Mouse (Mus musculus): ENCODE results near the gene Gm10392.

The Gm10392 gene

DNA sequence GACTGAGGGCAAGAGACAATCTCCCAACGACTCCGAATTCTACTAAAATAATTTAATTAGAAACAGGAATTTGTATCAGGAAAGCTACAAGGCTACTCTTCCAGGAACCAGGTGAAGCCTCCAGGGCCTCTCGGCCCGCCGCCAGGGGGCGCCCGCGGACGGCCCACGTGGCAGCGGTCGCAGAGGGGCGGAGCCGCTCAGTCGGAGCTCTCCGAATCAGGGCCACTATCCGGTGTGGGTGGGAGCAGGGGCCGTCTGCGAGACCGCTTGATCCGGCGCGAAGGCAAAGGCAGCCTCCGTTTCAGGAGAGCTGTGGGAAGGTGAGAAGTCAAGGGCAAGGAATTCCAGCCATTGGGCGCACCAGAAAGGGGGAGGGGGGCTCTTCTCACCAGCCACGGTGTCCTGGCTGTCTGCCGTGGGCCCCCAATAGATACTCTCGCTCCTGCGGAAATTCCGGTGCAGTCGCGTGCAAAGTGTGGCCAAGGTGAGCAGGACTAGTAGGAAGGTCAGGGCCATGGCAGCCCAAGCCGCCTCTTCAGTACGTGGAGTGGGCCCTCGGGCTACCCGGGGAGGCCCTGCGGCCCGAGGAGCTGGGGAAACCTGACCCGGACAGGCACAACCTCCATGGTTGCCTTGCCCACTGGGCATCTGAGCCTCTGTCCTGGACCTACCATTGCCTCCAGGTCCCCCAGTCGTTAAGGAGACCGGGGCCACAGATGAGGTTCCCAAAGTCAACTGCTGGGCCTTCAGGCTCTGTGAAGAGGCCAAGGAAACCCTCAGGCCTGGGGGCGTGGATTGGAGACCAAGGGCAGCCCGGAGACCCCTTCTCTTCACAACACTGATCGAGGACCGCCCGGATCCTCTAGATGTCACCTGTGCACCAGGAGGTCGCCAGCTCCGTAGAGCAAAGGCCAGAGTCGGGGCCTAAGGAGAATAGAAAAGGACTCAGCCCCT, 10.7 kb downstream of the Gm10392 start:
- CTCF ChIA-PET = interaction anchor here (0.6 to 1.3 kb wide), 2 partner anchors 34 to 122 kb away, joined by 3 to 4 read pairs; no protein-coding TSS in a partner anchor

DNA sequence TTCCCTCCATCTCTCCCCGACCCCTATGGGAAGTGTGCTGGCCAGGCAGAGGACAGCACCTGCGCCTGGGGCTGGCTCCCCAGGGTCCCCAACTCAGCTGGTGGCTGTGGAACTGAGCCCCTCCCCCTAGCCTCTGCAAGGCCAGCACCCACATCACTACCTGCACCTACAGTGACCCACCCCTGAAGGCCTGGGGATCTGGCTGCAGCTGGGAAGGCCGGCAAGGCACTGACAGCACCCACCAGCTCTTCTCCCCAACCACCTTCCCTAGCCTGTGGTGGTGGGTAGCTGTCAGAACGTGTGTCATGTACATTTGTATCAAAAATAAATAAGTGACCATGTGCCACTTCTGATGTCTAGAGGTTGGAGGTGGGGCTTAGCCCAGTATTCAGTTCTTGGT, 11.6 kb downstream of the Gm10392 start:
- CTCF ChIA-PET = interaction anchor here (0.5 to 1.0 kb wide), 3 partner anchors 14 to 172 kb away, joined by 3 to 4 read pairs (median 4); no protein-coding TSS in a partner anchor

DNA sequence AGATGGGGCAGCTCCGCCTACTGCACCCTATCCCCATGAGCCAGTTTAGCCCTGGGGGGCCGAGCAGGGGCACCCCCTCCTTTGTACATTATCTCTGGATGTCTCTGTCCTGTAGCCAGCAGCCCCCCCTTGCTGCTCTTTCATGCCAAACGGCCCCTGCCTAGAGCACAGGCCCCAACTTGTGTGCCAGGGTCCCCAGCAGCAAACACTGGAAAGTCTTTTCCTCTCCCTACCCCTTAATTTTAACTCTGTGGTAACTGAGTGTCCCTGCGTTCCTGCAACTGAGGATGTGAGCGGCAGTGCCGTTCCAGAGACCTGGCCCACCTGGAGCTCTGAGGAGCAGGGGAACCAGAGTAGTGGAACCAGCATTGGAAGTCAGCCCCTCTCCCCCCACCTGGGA, 12.1 kb downstream of the Gm10392 start:
- CTCF ChIA-PET = interaction anchor here (0.5 to 1.0 kb wide), 2 partner anchors 14 to 172 kb away, joined by 4 read pairs; no protein-coding TSS in a partner anchor

DNA sequence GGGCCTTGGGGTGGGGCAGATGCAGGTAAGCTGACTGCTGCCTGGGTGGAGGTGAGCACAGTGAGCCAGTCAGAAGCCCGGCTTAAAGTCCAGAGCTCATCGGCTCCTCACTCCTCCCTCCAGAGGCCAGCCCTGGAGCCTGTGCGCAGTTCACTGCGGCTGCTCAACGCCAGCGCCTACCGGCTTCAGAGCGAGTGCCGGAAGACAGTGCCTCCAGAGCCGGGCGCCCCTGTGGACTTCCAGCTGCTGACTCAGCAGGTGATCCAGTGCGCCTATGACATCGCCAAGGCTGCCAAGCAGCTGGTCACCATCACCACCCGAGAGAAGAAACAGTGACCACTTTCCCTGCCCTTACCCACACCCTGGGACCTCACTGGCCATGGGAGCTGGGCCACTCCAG, 12.7 kb downstream of the Gm10392 start:
- CTCF ChIA-PET = no interaction called here

DNA sequence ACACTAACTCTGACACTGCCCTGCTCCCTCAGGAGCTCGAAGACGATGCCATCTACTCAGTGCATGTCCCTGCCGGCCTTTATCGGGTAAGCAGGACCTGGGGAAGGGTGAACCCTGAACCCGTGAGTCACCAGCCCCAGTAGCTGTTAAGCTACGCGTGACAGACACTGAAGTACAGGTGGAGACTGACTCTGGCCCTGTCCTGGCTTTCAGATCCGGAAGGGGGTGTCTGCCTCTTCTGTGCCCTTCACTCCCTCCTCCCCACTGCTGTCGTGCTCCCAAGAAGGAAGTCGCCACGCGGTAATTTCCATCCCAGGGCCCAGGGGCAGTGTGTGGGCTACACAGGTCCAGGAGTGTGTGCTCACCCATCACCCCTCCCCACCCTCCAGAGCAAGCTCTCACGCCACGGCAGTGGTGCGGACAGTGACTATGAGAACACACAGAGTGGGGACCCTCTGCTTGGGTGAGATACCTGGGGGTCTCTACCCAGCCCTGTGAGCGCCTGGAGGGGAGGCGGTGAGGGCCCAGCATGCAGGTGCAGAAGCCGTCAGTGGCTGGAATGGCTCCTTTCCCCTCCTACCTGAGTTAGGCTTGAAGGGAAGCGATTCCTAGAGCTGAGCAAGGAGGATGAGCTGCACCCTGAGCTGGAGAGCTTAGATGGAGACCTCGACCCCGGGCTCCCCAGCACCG, 13.6 kb downstream of the Gm10392 start:
- CTCF ChIA-PET = interaction anchor here (0.6 to 1.2 kb wide), 2 partner anchors 35 to 124 kb away, joined by 4 to 5 read pairs; no protein-coding TSS in a partner anchor

DNA sequence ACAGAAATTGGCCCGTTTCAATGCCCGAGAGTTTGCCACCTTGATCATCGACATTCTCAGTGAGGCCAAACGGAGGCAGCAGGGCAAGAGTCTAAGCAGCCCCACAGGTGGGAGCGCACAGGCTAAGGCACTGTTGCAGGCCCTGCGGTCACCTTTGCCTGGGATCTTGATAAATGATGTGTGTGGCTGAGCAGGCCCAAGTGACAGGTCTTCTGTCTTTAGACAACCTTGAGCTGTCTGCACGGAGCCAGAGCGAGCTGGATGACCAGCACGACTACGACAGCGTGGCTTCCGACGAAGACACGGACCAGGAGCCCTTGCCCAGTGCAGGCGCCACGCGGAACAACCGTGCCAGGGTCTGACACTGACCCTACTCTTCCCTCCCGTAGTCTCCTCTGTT, 14.6 kb downstream of the Gm10392 start:
- CTCF ChIA-PET = interaction anchor here (1.2 kb wide), 1 partner anchor 125 kb away, joined by 5 read pairs; no protein-coding TSS in a partner anchor

DNA sequence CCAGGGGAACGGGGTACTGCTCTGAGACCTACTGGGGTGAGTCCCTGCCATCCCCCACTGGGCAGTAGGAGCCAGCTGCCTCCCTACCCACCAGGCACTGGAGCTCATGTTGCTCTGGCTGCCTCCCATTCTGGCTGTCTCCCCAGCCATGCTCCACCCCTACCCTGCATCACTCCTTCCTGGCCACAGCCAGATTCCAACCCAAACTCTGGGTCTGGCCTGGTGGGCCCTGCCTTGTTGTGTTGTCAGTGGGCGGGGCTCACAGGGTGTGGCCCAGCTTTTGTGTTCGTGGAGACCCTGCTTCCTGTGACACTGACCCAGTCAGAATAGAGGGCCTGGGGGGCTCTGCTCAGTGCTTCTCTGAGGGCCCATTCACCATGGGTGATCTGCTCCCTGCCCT, 15.5 kb downstream of the Gm10392 start:
- CTCF ChIA-PET = interaction anchor here (0.8 kb wide), 1 partner anchor 36 kb away, joined by 3 read pairs; no protein-coding TSS in a partner anchor

DNA sequence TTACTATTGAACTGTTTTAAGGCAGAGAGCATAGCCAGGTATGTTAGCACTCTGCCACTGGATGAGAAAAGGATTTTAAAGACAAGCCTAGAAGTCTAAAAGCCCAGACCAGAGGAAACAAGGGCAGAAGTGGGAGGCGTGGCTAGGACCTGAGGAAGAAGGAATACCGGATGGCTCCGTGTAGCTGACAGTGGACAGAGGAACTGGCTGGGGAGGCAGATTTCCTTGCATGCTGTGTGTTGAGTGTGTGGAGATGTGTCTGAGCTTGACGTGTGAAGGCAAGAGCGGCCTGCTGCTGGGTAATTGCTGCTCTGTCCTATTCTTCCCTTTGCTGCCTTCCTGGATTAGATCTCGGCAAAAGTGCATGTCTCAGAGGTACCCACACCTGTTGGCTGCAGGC, 16.5 kb downstream of the Gm10392 start:
- CTCF ChIA-PET = no interaction called here

DNA sequence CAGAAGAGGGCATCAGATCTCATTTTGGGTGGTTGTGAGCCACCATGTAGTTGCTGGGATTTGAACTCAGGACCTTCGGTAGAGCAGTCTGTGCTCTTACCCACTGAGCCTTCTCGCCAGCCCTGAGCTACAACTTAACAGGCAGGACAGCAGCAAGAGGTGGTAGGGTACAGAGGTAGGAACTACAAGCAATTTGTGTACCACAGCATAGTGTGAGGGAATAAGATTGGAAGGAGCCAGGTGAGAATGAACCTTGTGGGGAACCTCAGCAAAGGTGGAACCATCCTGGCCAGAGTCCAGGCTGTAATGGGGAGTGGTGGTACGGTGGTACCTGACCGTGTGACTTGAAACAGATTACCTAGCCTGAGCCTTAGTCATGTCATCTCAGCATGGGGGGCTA, 17.0 kb downstream of the Gm10392 start:
- CTCF ChIA-PET = interaction anchor here (0.5 kb wide), 1 partner anchor 465 kb away, joined by 3 read pairs; no protein-coding TSS in a partner anchor

DNA sequence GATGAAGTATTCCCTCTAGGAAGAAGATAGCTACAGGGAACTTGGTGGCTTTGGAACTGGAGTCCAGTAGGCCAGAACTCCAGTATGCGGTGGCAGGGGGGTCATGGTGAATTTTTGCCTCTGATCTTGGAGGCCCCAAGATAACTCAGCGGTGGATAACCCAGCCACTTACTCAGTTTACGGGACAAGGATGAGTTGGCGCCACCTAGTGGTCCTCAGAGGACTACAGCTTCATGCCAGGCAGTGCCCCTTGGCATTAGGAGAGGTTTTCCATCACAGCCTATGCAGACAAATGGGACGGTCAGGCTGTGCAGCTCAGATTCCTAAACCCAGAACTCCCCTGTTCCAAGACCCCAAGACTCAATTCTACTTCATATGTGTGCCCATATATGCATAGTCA, 17.6 kb downstream of the Gm10392 start:
- CTCF ChIA-PET = no interaction called here

DNA sequence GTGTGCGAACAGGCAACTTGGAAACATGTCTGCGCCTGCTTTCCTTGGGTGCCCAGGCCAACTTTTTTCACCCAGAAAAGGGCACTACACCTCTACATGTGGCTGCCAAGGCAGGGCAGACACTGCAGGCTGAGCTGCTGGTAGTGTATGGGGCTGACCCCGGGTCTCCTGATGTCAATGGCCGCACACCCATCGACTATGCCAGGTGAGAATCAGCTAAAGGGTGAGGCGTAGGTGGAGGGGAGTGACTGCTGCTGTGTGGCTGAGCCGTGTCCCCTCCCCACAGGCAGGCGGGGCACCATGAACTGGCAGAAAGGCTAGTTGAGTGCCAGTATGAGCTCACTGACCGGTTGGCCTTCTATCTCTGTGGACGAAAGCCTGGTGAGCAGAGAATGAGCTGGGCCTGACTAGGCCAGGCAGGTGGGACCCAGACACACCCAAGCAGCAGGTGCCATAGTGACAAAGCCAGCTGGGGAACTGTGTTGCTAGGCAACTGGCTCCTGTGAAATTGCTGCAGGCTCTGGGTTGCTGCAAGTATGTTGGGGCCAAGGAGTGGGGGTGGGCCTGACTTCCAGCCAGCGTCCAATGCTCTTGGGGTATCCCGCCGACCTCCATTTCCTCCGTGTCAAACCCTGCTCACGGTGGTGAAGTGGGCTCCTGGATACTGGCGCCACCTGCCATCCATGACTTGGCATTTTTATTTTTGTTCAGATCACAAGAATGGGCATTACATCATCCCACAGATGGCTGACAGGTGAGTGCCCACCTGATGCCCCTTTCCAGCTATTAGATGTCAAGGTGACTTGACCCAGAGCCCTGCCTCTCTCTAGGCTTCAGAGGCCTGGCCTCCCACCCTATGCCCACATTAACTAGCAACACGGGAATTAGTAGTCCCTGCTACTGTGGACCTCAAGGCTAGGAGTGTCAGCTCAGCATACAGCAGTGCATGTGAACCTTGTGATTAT, 18.4 kb downstream of the Gm10392 start:
- CTCF ChIA-PET = interaction anchor here (0.5 kb wide), 1 partner anchor 189 kb away, joined by 6 read pairs; no protein-coding TSS in a partner anchor

DNA sequence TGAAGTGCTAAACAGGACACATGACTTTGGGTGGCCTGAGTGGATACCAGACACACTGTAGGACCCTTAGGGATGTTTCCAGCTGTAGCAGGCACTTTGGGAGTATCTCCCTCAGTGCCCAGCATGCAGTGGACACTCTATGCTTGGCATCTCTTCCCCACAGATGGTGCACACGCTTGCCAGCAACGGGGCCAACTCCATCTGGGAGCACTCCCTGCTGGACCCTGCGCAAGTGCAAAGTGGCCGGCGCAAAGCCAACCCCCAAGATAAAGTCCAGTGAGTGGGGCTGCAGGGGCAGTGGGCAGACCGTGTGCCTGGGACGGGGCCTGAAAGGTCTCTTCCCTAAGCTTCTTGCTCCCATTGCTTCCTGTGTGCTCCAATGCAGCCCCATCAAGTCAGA, 19.6 kb downstream of the Gm10392 start:
- CTCF ChIA-PET = interaction anchor here (0.6 to 0.7 kb wide), 2 partner anchors 9 to 310 kb away, joined by 3 to 5 read pairs; no protein-coding TSS in a partner anchor

DNA sequence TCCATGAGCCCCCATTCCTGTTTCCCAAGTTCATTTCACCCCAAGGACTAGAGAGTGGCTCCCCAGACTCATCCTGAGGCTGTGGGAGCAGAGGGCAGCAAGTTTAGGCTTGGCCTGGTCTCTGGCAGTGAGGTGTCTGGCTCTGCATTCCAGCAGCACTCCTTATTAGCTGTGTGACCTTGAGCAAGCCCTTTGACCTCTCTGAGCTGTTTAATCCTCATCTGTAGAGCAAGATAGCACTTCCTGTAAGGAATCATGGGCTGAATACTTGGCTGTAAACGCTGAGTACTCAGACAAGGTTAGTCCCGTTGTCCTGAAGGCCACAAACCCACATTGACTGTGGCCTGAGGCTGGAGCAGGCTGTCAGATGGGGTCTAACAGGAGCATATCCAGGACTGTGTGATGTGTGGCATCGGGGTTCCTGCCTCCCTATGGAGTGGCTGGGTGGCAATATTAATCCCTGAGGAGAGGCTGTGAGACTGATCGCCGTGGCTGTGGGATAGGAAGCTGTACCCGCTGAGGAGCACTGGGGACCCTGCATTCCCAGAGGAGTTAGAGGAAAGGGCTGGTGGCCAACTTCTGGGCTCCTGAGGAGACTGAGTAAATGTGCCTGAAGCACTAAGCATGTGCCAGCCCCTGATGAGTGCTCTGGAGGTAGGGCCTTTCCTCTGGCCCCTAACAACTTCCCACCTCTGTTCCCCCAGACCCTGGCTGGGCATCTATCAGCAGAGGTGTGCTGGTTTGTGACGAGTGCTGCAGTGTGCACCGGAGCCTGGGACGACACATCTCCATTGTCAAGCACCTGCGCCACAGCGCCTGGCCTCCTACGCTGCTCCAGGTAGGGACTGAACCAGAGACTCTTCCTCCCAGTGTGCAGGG, 20.5 kb downstream of the Gm10392 start:
- CTCF ChIA-PET = interaction anchor here (0.7 kb wide), 1 partner anchor 311 kb away, joined by 5 read pairs; no protein-coding TSS in a partner anchor

DNA sequence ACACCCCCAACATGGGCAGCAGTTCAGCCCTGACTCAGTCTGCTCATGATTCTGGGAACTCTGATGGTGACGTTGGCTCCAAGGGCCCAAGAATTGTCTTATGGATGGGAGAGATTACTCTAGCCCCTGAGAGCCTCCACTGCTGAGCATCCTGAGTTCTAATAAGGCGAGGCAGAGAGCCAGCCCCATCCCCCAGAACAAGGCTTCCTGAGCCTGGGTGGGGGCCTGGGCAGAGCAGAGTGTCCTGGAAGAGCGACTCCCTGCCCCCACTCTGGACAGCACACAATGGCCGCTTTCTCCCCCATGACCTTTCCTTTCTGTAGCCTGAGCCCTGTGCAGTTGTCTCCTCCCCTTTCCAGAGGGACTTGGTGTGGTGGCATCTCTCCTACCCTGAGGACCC, 21.1 kb downstream of the Gm10392 start:
- CTCF ChIA-PET = no interaction called here

DNA sequence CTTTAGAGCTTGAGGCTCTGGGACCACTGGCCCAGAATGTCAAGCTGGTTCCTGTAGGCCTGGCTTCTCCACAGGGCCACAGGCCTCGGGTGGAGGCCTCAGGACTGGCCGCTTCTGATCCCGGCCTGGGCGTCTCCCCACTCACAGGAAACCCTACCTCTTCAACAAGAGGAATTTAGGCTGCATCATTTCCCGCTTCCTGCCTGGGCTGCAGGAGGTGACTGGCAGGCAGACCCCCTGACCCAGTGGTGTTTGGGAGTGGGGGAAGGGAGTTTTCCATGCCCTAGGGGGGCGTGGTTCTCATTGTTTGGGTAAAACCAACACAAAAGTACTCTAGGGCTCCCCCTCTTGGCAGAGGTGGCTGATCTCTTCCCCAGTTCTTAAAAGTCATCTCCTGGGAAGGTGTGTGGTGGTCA, 21.6 kb downstream of the Gm10392 start:
- CTCF ChIA-PET = no interaction called here

DNA sequence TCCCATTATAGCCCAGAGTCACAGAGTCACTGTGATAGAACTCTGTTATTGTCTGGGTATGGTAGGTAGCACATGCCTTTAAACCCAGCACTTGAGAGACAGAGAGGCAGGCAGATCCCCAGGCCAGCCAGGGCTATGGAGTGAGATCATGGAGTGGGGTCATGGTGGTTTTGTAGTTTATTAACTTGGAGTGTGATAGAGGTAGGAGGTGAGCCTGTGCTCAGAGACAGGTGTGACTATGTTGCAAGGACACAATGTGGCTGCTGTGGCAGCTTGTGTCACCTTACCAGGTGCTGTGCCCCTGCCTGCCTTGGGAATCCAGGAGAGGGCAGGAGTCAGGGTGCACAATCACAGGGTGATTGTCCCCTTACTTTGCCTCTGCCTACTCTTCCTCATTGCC, 23.5 kb downstream of the Gm10392 start:
- CTCF ChIA-PET = interaction anchor here (0.7 kb wide), 1 partner anchor 42 kb away, joined by 15 read pairs; no protein-coding TSS in a partner anchor

DNA sequence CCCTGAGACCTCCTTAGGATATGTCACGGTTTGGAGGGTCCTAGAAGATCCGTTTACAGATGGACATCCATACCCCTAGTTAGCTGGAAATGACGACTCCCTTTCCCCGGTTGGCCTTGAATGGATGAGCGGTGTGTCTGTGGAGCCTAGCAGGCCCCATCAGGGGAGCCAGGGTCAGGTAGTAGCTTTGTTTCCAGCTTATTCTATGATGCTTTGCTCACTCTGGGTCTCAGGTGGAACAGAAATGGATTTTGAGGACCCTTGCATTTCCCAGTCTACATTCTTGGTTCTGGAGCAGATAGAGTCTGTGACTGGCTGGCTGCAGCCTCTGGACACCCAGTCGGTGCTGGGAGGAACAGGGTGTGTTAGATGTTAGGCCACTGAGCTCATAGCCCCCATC, 24.2 kb downstream of the Gm10392 start:
- CTCF ChIA-PET = no interaction called here

DNA sequence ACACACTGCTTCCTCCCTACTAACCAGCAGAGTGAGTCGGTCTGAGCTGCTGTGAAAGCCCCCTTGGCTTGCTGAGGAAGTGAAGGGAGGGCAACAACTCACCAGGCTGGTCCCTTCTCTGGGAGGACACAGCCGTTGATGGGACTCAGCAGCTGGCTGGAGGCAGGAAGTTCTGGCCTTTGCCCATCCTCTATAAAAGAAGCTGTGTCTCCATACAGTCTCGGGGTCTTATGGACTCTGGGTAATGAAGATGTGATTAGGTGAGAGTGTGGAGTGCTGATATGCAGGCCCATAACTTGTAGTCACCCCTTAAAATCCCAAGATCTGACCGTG, 24.7 kb downstream of the Gm10392 start:
- CTCF ChIA-PET = no interaction called here

DNA sequence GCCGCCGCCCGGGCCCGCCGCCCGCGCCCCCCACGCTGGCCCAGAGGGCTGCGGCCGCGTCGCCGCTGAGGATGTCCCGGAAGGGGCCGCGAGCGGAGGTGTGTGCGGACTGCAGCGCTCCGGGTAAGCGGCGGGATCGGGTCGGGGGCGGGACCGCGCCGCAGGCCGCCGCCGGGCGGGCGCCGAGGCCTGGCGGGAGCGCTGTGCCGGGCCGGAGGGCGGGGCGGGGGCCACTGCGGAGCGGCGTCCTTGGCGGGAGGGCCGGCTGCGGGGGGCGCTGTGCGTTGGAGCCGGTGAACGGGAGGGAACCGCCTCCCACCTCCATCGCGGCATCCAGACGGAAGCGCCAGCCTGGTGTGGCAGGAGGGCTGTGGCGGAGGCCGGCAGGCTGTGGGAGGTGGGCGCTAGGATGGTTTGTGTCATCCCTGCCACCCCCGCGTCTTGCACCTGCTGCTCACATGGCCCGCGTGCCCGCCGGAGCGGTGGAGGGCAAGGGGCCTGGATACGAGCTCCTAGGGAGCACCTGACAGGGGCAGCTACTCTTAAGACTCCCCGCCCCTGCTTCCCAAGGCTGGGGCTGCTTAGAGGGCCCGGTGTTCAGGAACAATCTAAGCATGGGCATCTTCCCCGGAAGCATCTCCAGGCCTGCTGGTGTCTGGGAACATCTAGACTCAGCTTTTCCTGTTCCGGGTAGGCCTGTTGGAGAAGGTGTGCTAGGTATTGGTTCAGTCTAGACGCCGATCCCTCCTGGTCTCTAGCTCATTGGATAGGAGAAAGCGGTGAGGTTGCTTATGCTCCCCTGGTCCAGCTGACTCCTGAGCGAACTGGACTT, 25.3 kb downstream of the Gm10392 start, which contains the start of gene Git1:
Gene Git1 (plus strand): TSS at position 51 of the 832 bp plus-strand sequence.
- CTCF ChIA-PET = no interaction called here
